Mouse (Mus musculus) forebrain, embryonic 11.5 days (tissue): ENCODE results near the gene Ccnjl. TPM values are rescaled to one million over a fixed set of nuclear protein-coding genes. Genes with fewer than 3 reads are reported as not detected.

Experiments
- ATAC-seq: fragments of 200-750 bp; cut with Nextera tagmentation; replicated peaks from 2 replicates; pipeline ENCODE4 v1.8.0; 2017; ENCODE audit warnings: moderate TSS enrichment; ENCODE audit not compliant: low FRiP score
- DNase-seq: peaks from one replicate; pipeline ENCODE4 v3.0.0-alpha.2; 2017; ENCODE audit warnings: low spot score
- H3K27ac ChIP-seq: fragments of 300-500 bp; sonication (generic); 2 replicates; pipeline ENCODE4 v1.5.1; 2014; ENCODE audit warnings: low read depth, low read length
- H3K27me3 ChIP-seq: fragments of 300-500 bp; sonication (generic); 2 replicates; pipeline ENCODE4 v1.6.1; 2014; ENCODE audit warnings: mild to moderate bottlenecking, low read length, mixed read lengths; ENCODE audit not compliant: control insufficient read depth, insufficient read depth
- H3K36me3 ChIP-seq: fragments of 300-500 bp; sonication (generic); 2 replicates; pipeline ENCODE4 v1.6.1; 2014; ENCODE audit warnings: mild to moderate bottlenecking, low read length, moderate library complexity, mixed read lengths; ENCODE audit not compliant: control insufficient read depth, insufficient read depth
- H3K4me1 ChIP-seq: fragments of 300-500 bp; sonication (generic); replicated peaks from 2 replicates; pipeline ENCODE4 v1.6.1; 2014; ENCODE audit warnings: low read length, mixed read lengths; ENCODE audit not compliant: control insufficient read depth, insufficient read depth
- H3K4me2 ChIP-seq: fragments of 300-500 bp; sonication (generic); 2 replicates; pipeline ENCODE4 v1.6.1; 2014; ENCODE audit warnings: low read depth, mild to moderate bottlenecking, low read length, moderate library complexity, mixed read lengths; ENCODE audit not compliant: severe bottlenecking
- H3K4me3 ChIP-seq: fragments of 300-500 bp; sonication (generic); 2 replicates; pipeline ENCODE4 v1.5.1; 2014; ENCODE audit warnings: low read depth, low read length
- H3K9ac ChIP-seq: fragments of 300-500 bp; sonication (generic); 2 replicates; pipeline ENCODE4 v1.6.1; 2014; ENCODE audit warnings: low read length
- H3K9me3 ChIP-seq: fragments of 300-500 bp; sonication (generic); 2 replicates; pipeline ENCODE4 v1.6.1; 2016; ENCODE audit warnings: low read length, mixed read lengths; ENCODE audit not compliant: control insufficient read depth
- WGBS: fragments of 180-500 bp; shearing (Covaris S2); extraction: QIAGEN DNeasy Blood & Tissue Kit; methylation state at CpG from one replicate; pipeline ENCODE4 v1.1.7; 2014; 5-methylcytosine and 5-hydroxymethylcytosine counted together
- polyA plus RNA-seq: library from polyadenylated mRNA; unstranded; fragments of >200 nt; fragmentation: Nextera tagmentation; extraction: Ambion mirVana; gene quantifications from 2 replicates; pipeline ENCODE4 v1.2.1, GENCODE M21; 2014

Ccnjl gene
- polyA plus RNA-seq, 1 experiment from 2014 or later, result 30.7 TPM

GRCm38 (mm10) chr11:43566696-43567095, 38.1 kb downstream of the Ccnjl start:
- WGBS, result 68% methylated on average over 5 of the region's 5 CpGs
- H3K4me3 ChIP-seq, result no peak overlapping the region
- no peaks in the 10 kb centered on the region for H3K36me3 ChIP-seq
- H3K27ac ChIP-seq, result no peak overlapping the region
- H3K27me3 ChIP-seq, result no peaks in the 10 kb centered on the region
- DNase-seq (no peak), ATAC-seq (no peak)
- H3K9ac ChIP-seq, result no peak overlapping the region
- H3K4me2 ChIP-seq, result no peak overlapping the region
- H3K9me3 ChIP-seq, result no peaks in the 10 kb centered on the region
- H3K4me1 ChIP-seq, result peaks cover 11% of the 10 kb centered on the region; the same call in 1 of the 2 replicates

DNA sequence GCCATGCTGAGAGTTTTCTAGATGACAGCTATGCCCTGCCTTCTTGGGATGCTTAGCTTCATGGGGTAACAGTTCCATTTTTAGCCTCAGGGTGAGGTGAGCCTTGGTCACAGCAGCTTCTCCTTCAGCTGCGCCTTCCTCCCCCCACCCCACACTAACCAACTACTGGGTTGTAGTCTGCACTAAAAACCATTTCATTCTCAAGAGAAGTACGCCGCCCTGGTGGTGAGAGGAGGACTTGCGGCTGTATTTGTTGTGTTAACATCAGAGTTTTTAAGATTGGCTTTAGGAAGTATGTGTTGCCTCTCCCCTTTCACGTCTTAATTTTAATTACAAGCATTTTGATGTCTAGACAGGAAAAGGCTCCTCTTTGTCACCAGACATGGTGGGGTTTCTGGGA, 39.7 kb downstream of the Ccnjl start:
- no peak for DNase-seq
- Histone ChIP-seq H3K9me3 (no peaks in the 10 kb centered on the region), H3K27ac (no peak overlapping the region), H3K4me2 (no peak overlapping the region), H3K9ac (no peak overlapping the region), H3K4me3 (no peak overlapping the region), H3K27me3 (no peaks in the 10 kb centered on the region), H3K4me1 (peaks cover 11% of the 10 kb centered on the region; the same call in 1 of the 2 replicates), H3K36me3 (no peaks in the 10 kb centered on the region)
- ATAC-seq, result no peak
- 65% methylated on average over 5 of the region's 5 CpGs for WGBS

- Histone ChIP-seq H3K27me3 (no peaks in the 10 kb centered on the region), H3K36me3 (no peaks in the 10 kb centered on the region; the same call in 1 of the 2 replicates), H3K4me1 (peaks cover 11% of the 10 kb centered on the region; the same call in 1 of the 2 replicates), H3K9ac (no peak overlapping the region), H3K9me3 (no peaks in the 10 kb centered on the region), H3K4me2 (no peak overlapping the region), H3K27ac (no peak overlapping the region; the same call in 1 of the 2 replicates), H3K4me3 (no peak overlapping the region)
- ATAC-seq (no peak), DNase-seq (no peak)
- 88% methylated on average over 5 of the region's 5 CpGs for WGBS
These were observed 40.6 kb downstream of the Ccnjl start for GRCm38 (mm10) chr11:43569188-43569587.

- H3K4me2 ChIP-seq, result no peak overlapping the region
- H3K27ac ChIP-seq, result no peak overlapping the region; the same call in 1 of the 2 replicates
- H3K9ac ChIP-seq, result no peak overlapping the region
- H3K27me3 ChIP-seq, result no peaks in the 10 kb centered on the region
- 85% methylated on average over 11 of the region's 11 CpGs for WGBS
- ATAC-seq (no peak), DNase-seq (no peak)
- no peaks in the 10 kb centered on the region; the same call in 1 of the 2 replicates for H3K36me3 ChIP-seq
- H3K9me3 ChIP-seq, result no peaks in the 10 kb centered on the region
- H3K4me1 ChIP-seq, result peaks cover 11% of the 10 kb centered on the region; the same call in 1 of the 2 replicates
- no peak overlapping the region for H3K4me3 ChIP-seq
These were observed 41.0 kb downstream of the Ccnjl start for GRCm38 (mm10) chr11:43569595-43569994.

DNA sequence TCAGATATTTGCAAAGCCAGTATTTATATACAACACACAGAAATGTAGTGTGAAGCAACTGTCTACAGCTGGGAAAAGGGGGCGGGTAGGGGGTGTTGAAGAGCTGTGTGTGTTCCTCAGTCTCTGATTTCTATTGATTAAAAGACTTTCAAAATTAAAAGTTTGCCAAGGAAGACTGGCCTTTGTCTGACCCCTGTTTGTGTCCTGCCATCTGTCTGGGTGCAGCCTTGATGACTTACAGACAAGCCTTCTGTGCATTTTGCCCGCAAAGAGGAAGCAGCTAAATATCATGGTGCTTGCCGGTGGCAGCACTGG, 46.4 kb downstream of the Ccnjl start:
- H3K9ac ChIP-seq, result peak overlapping the region; percentile 48; the same call in 1 of the 2 replicates
- no peak for DNase-seq
- H3K27ac ChIP-seq, result peak overlapping the region; percentile 91
- H3K4me1 ChIP-seq, result peaks cover 14% of the 10 kb centered on the region
- H3K27me3 ChIP-seq, result no peaks in the 10 kb centered on the region
- H3K36me3 ChIP-seq, result no peaks in the 10 kb centered on the region; the same call in 1 of the 2 replicates
- H3K9me3 ChIP-seq, result no peaks in the 10 kb centered on the region
- peak; percentile 8 for ATAC-seq
- WGBS, result 6% methylated on average over 3 of the region's 3 CpGs
- no peak overlapping the region for H3K4me3 ChIP-seq
- peak overlapping the region; percentile 36 for H3K4me2 ChIP-seq

- H3K36me3 ChIP-seq, result no peaks in the 10 kb centered on the region; the same call in 1 of the 2 replicates
- peak; percentile 93 for ATAC-seq
These were observed 47.0 kb downstream of the Ccnjl start for GRCm38 (mm10) chr11:43575376-43576151.

GRCm38 (mm10) chr11:43577713-43578478, 49.3 kb downstream of the Ccnjl start:
- H3K27me3 ChIP-seq, result no peaks in the 10 kb centered on the region
- H3K4me1 ChIP-seq, result peaks cover 14% of the 10 kb centered on the region
- H3K9ac ChIP-seq, result no peak overlapping the region
- no peak for DNase-seq
- WGBS, result 40% methylated on average over 11 of the region's 11 CpGs
- no peak for ATAC-seq
- H3K36me3 ChIP-seq, result no peaks in the 10 kb centered on the region; the same call in 1 of the 2 replicates
- no peak overlapping the region for H3K27ac ChIP-seq
- no peak overlapping the region for H3K4me2 ChIP-seq
- no peaks in the 10 kb centered on the region for H3K9me3 ChIP-seq
- H3K4me3 ChIP-seq, result no peak overlapping the region

More at GRCm38 (mm10) chr11:43575376-43576151, 47.0 kb downstream of the Ccnjl start:
- Histone ChIP-seq H3K27me3 (no peaks in the 10 kb centered on the region), H3K27ac (peak overlapping the region; percentile 91), H3K4me2 (peak overlapping the region; percentile 36), H3K9ac (peak overlapping the region; percentile 48; the same call in 1 of the 2 replicates), H3K4me3 (no peak overlapping the region), H3K9me3 (no peaks in the 10 kb centered on the region), H3K4me1 (peaks cover 14% of the 10 kb centered on the region)
- WGBS, result 2% methylated on average over 9 of the region's 9 CpGs
- DNase-seq, result peak; percentile 79

- no peaks in the 10 kb centered on the region for H3K27me3 ChIP-seq
- no peaks in the 10 kb centered on the region for H3K9me3 ChIP-seq
- no peak overlapping the region for H3K27ac ChIP-seq
- H3K9ac ChIP-seq, result no peak overlapping the region
- ATAC-seq, result no peak
- no peak for DNase-seq
- no peak overlapping the region for H3K4me2 ChIP-seq
- no peak overlapping the region for H3K4me3 ChIP-seq
- peaks cover 3% of the 10 kb centered on the region for H3K36me3 ChIP-seq
- 91% methylated on average over 22 of the region's 22 CpGs for WGBS
- H3K4me1 ChIP-seq, result no peaks in the 10 kb centered on the region
These were observed 56.8 kb downstream of the Ccnjl start for GRCm38 (mm10) chr11:43585211-43586005.
